Mouse (Mus musculus) embryo, embryonic 11 days (tissue): ENCODE data around the gene Rnf149.

Experiments used
- DNase-seq: peaks from one replicate; pipeline ENCODE4 v3.0.0-alpha.2; 2015

Gene Rnf149

GRCm38 (mm10) chr1:39573890-39574289 is 3.3 kb downstream of the Rnf149 start:
- no peak for DNase-seq

GRCm38 (mm10) chr1:39571653-39572052 is 5.6 kb downstream of the Rnf149 start:
- DNase-seq: no peak

GRCm38 (mm10) chr1:39568079-39568478 is 9.1 kb downstream of the Rnf149 start:
- no peak for DNase-seq

- DNase-seq: peak; percentile 31
Measured at GRCm38 (mm10) chr1:39564603-39565002, 12.6 kb downstream of the Rnf149 start.

- DNase-seq: no peak
Measured at GRCm38 (mm10) chr1:39563161-39563560, 14.0 kb downstream of the Rnf149 start.

- no peak for DNase-seq
Measured at GRCm38 (mm10) chr1:39561920-39562319, 15.3 kb downstream of the Rnf149 start.

- DNase-seq: no peak
Measured at GRCm38 (mm10) chr1:39559009-39559408, 18.2 kb downstream of the Rnf149 start.

- peak; percentile 14 for DNase-seq
Measured at GRCm38 (mm10) chr1:39555556-39556415, 21.4 kb downstream of the Rnf149 start.

GRCm38 (mm10) chr1:39549831-39550230 is 27.4 kb downstream of the Rnf149 start:
- DNase-seq: no peak

GRCm38 (mm10) chr1:39547238-39547637 is 30.0 kb downstream of the Rnf149 start:
- no peak for DNase-seq

GRCm38 (mm10) chr1:39546160-39546866 is 30.9 kb downstream of the Rnf149 start:
- DNase-seq: no peak

- DNase-seq: no peak
Measured at GRCm38 (mm10) chr1:39545589-39545988, 31.6 kb downstream of the Rnf149 start.

- DNase-seq: no peak
Measured at GRCm38 (mm10) chr1:39540592-39540991, 36.6 kb downstream of the Rnf149 start.

- DNase-seq: no peak
Measured at GRCm38 (mm10) chr1:39537631-39538380, 39.4 kb downstream of the Rnf149 start.

GRCm38 (mm10) chr1:39536701-39537100 is 40.5 kb downstream of the Rnf149 start:
- DNase-seq: no peak

- peak; percentile 98 for DNase-seq
Measured at GRCm38 (mm10) chr1:39535515-39536311, 41.5 kb downstream of the Rnf149 start.

- no peak for DNase-seq
Measured at GRCm38 (mm10) chr1:39534831-39535230, 42.4 kb downstream of the Rnf149 start, which contains the start of gene Cnot11. Gene Cnot11 (plus strand): TSS chr1:39534992.

- DNase-seq: no peak
Measured at GRCm38 (mm10) chr1:39533917-39534316, 43.3 kb downstream of the Rnf149 start.

- DNase-seq: no peak
Measured at GRCm38 (mm10) chr1:39531036-39531435, 46.2 kb downstream of the Rnf149 start.

GRCm38 (mm10) chr1:39530258-39530943 is 46.8 kb downstream of the Rnf149 start:
- peak; percentile 81 for DNase-seq

GRCm38 (mm10) chr1:39528319-39528718 is 48.9 kb downstream of the Rnf149 start:
- no peak for DNase-seq

- DNase-seq: peak; percentile 86
Measured at GRCm38 (mm10) chr1:39527432-39527831, 49.8 kb downstream of the Rnf149 start.
